Mouse (Mus musculus) heart, adult 2 months (tissue): ENCODE results near the gene Zfp385a.
A peak's percentile ranks its signal among the peaks of the same experiment; 100 is the strongest.

Experiments
- CTCF ChIP-seq: fragments of 200-600 bp; IDR thresholded peaks from 2 replicates; pipeline ENCODE4 v1.8.1; 2022; ENCODE audit warnings: antibody characterized with exemption, mild to moderate bottlenecking, moderate library complexity
- POLR2A ChIP-seq: fragments of 200-500 bp; IDR thresholded peaks from 2 replicates; pipeline ENCODE4 v1.6.1; 2011; ENCODE audit warnings: mild to moderate bottlenecking, low read depth, low read length, control low read depth; ENCODE audit not compliant: insufficient read depth

DNA sequence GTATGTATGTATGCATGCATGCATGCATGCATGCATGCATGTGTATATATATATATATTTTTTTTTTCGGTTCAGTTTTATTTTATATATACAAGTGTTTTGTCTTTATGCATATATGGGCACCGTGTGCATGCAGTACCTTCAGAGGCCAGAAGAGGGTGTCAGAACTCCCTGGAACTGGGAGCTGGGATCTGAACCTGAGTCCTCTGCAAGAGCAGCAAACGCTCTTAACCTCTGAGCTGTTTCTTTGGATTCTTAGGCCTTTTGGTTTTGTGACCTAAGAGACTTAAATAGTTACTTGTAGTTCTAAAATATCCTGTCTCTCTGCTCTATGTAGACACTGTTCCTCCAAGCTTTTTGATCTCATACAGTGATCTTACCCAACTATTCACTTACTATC, 55.8 kb downstream of the Zfp385a start:
- peak; percentile 73 for TF ChIP-seq CTCF
- no peak for TF ChIP-seq POLR2A
